Mouse (Mus musculus): ENCODE data around the gene Tent5b.

- TF ChIP-seq POLR2A (IDR thresholded peaks at IDR 0.05; ENCODE audit: control insufficient read depth, low read depth, low read length) (no peak; the same call in 1 of the 2 replicates), CTCF (IDR thresholded peaks at IDR 0.05; ENCODE audit: control insufficient read depth, insufficient read depth, insufficient replicate concordance, low read depth, low read length) (peak; percentile 88)
These were observed at the start of gene Tent5b for GRCm38 (mm10) chr4:133479458-133480184.

Measured in testis, adult 2 months (tissue).